Mouse (Mus musculus): Measurements from ENCODE around the gene Olfr382.
"Not testable (repeated sequence)": the region's sequence is repeated elsewhere in the genome, so short reads cannot be mapped to it uniquely, and the experiment has no call there.

The Olfr382 gene

GRCm38 (mm10) chr11:73517097-73517496 is at the start of gene Olfr382:
Gene Olfr382, minus strand, starts transcription at chr11:73517197.
- CTCF ChIA-PET, result no interaction called here

- CTCF ChIA-PET, result not testable (repeated sequence)
Measured at GRCm38 (mm10) chr11:73528971-73529370, 12.0 kb upstream of the Olfr382 start.

DNA sequence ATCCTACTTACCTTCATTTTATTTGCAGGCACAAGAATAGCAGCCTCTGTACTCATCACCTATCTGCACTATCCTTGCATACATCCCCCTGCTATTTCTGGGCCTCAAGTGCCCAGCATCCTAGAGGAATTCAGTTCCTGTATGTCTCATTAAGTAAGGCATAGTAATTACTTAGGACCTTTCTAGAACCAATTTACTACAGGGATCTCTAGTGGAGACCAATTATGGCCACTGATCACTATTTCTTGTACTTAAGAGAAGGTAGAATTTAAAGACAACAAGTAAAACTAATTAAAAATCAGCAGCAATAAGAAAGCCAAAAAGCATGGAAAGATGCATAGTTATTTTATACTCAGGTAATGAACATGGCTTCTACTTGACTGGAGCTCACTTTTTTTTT is 25.5 kb downstream of the Olfr382 start, which contains the start of gene Olfr381:
Gene Olfr381 (minus strand): TSS at position 101 of the 400 bp plus-strand sequence.
- CTCF ChIA-PET, result no interaction called here
